Comparison of ENCODE assay signal across 12 mouse cellular contexts in the genomic region with DNA sequence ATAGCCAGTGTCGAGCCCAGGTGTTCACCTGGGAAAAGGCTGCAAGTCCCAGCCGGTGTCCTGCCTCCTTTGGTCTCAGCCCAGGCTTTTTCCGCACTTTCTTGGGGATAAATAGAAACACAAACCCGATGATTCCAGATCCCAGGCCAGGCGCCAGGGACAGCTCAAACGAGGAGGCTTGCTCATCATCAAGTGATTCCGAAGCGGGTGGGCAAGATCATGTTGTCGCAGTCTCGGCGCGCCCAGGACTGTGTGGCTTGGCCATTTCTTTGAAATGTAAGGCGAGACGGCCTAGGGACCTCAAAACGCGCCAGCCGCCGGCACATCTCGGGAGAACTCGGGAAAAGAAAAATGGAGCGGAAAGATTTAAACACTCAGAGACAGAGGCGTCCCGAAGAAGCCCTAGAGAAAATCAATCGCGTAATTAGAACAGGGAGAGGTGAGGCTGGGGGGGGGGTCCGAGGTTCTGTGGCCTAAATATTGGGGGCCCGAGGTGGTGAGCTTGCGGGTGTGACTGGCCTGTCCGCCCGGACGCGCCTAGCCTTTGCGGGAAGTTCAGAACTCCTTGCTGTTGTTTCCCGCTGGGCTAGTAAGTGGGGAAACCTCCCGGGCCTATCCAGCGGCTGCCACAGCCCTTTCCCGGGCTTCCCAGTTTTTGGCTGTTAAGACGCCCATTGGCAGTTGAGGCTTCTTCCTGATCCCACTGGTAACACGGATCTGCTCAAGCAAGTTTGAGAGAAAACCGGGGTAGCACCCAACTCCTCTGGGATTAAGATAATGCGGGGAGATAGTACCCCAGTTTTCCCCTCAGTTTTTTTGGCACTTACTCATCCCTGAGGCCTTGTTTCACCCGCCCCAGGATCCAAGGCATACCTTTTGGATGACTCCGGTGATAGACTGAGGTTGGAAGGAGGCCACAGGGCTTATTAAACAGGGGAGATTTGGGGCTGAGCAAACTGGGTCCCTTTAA. TPM values are rescaled to one million over a fixed set of nuclear protein-coding genes. Genes with fewer than 3 reads are reported as not detected.
DNase-seq lines count a peak whose midpoint lies in the region; ATAC-seq lines count a peak whose summit lies in the region.
"Had no signal": no experiment of that assay in that cellular context is flagged by ENCODE, and none has a peak within 500 bp of the region (broad histone marks: within the 10 kb centered on the region; RNA-seq: fewer than 3 reads in every experiment).

No protein-coding gene starts in this region.

- H3K9me3 ChIP-seq in hindbrain, embryonic 12.5 days (replicated peaks), result no peaks in the 10 kb centered on the region
- H3K9me3 ChIP-seq: heart, embryonic 13.5 days had no signal

- peak overlapping the region; percentile 67 for H3K9ac ChIP-seq in hindbrain, embryonic 12.5 days
- H3K9ac ChIP-seq: heart, embryonic 13.5 days had no signal

- H3K36me3 ChIP-seq in hindbrain, embryonic 12.5 days, result no peaks in the 10 kb centered on the region
- H3K36me3 ChIP-seq: heart, embryonic 13.5 days had no signal

- H3K4me3 ChIP-seq in hindbrain, embryonic 12.5 days, result peak overlapping the region; percentile 23
- H3K4me3 ChIP-seq: heart, embryonic 13.5 days had no signal

- peaks cover 99% of the 10 kb centered on the region for H3K27me3 ChIP-seq in hindbrain, embryonic 12.5 days

- H3K27ac ChIP-seq in hindbrain, embryonic 12.5 days, result peak overlapping the region; percentile 79
- H3K27ac ChIP-seq: heart, embryonic 13.5 days had no signal

- peak; percentile 80 for DNase-seq in gastrocnemius, adult 18-20 months (ENCODE audit: low spot score)
- DNase-seq in gastrocnemius, postnatal 4 days (ENCODE audit: low spot score in 2 of 2), result no peak
- DNase-seq in NIH3T3 (ENCODE audit: low read depth), result peak; percentile 57
- DNase-seq in neural tube, embryonic 10.5 days (ENCODE audit: extremely low spot score, low spot score), result peak; percentile 70
- DNase-seq in heart, postnatal 25 days (ENCODE audit: low spot score), result no peak
- DNase-seq in thymus, postnatal 10 days (ENCODE audit: low spot score in 2 of 2), result no peak
- no peak for DNase-seq in urinary bladder, postnatal 36 days (ENCODE audit: low spot score in 2 of 2)
- DNase-seq: cerebellum, adult 9-10 months; thymus, adult 18-20 months had no signal

- 3% methylated on average over 43 of the region's 43 CpGs for WGBS in hindbrain, embryonic 12.5 days

- intact Hi-C loops in heart, postnatal 25 days (cut with DNase I), result no loop called here

- no peak for ATAC-seq in hindbrain, embryonic 12.5 days (ENCODE audit: low FRiP score)

- H3K4me2 ChIP-seq in hindbrain, embryonic 12.5 days (replicated peaks), result peak overlapping the region; percentile 43
- H3K4me2 ChIP-seq: heart, embryonic 13.5 days had no signal

- no peaks in the 10 kb centered on the region; the same call in 1 of the 2 replicates for H3K4me1 ChIP-seq in hindbrain, embryonic 12.5 days
- H3K4me1 ChIP-seq: heart, embryonic 13.5 days had no signal

RNA-seq across cellular contexts. Expression of a gene that starts 8.8 kb away (rescaled TPM):
- total RNA-seq in gastrocnemius, adult 18-20 months (2021), result 1 to 10 TPM; 3.8 to 5.3 TPM
- total RNA-seq in gastrocnemius, postnatal 4 days (2021), result 1 to 10 TPM; 6.9 to 8.2 TPM
- polyA plus RNA-seq in hindbrain, embryonic 12.5 days (2016; fragmentation: Nextera tagmentation; extraction: Ambion mirVana), result 34.5 and 59.6 TPM in 2 replicates
- not detected for total RNA-seq in heart, postnatal 25 days (2021)
- total RNA-seq: left cerebral cortex, adult 8-10 months had no signal

RNA-seq across cellular contexts. Expression of a gene that starts 29.5 kb away (rescaled TPM):
- total RNA-seq in gastrocnemius, adult 18-20 months (2021), result 1 to 10 TPM; 5.3 to 5.8 TPM
- 10 to 100 TPM; 12.7 to 12.8 TPM for total RNA-seq in gastrocnemius, postnatal 4 days (2021)
- polyA plus RNA-seq in hindbrain, embryonic 12.5 days (2016; fragmentation: Nextera tagmentation; extraction: Ambion mirVana), result 2.1 and 2.3 TPM in 2 replicates
- total RNA-seq in heart, postnatal 25 days (2021), result not detected
- total RNA-seq: left cerebral cortex, adult 8-10 months had no signal

RNA-seq across cellular contexts. Expression of a gene that starts 37.1 kb away (rescaled TPM):
- 1 to 10 TPM; 1.3 to 1.9 TPM for total RNA-seq in gastrocnemius, adult 18-20 months (2021)
- total RNA-seq in gastrocnemius, postnatal 4 days (2021), result 1 to 10 TPM; 3.2 to 3.3 TPM
- polyA plus RNA-seq in hindbrain, embryonic 12.5 days (2016; fragmentation: Nextera tagmentation; extraction: Ambion mirVana), result not detected in 2 replicates
- total RNA-seq in heart, postnatal 25 days (2021), result not detected
- total RNA-seq: left cerebral cortex, adult 8-10 months had no signal
- polyA plus RNA-seq: heart, embryonic 13.5 days had no signal

RNA-seq across cellular contexts. Expression of a gene that starts 51.3 kb away (rescaled TPM):
- 1 to 10 TPM; 6.8 to 7.4 TPM for total RNA-seq in gastrocnemius, adult 18-20 months (2021)
- 1 to 10 TPM; 8.4 to 8.6 TPM for total RNA-seq in gastrocnemius, postnatal 4 days (2021)
- polyA plus RNA-seq in hindbrain, embryonic 12.5 days (2016; fragmentation: Nextera tagmentation; extraction: Ambion mirVana), result not detected in 2 replicates
- total RNA-seq in heart, postnatal 25 days (2021), result not detected
- total RNA-seq: left cerebral cortex, adult 8-10 months had no signal
- polyA plus RNA-seq: heart, embryonic 13.5 days had no signal

Comparison
In these comparisons a context has a peak if more than half of its experiments do, and no peak if none do; other contexts are left out.
1. DNase-seq: peak in gastrocnemius, adult 18-20 months (single experiment), NIH3T3 (single experiment) and neural tube, embryonic 10.5 days (single experiment); none in gastrocnemius, postnatal 4 days (0 of 2), heart, postnatal 25 days (single experiment), thymus, postnatal 10 days (0 of 2) and urinary bladder, postnatal 36 days (0 of 2).
2. RNA of a gene that starts 8.8 kb away (total RNA-seq): 6.9 to 8.2 TPM in gastrocnemius, postnatal 4 days and 3.8 to 5.3 TPM in gastrocnemius, adult 18-20 months; not detected in heart, postnatal 25 days; every median in the first group is over 4 times any median in the second.
3. RNA of a gene that starts 29.5 kb away (total RNA-seq): 12.7 to 12.8 TPM in gastrocnemius, postnatal 4 days and 5.3 to 5.8 TPM in gastrocnemius, adult 18-20 months; not detected in heart, postnatal 25 days; every median in the first group is over 4 times any median in the second.